Mouse (Mus musculus) adrenal gland, postnatal 25 days (tissue): ENCODE results near the gene Ntf5. TPM values are rescaled to one million over a fixed set of nuclear protein-coding genes. Genes with fewer than 3 reads are reported as not detected.
"Not testable (repeated sequence)": the region's sequence is repeated elsewhere in the genome, so short reads cannot be mapped to it uniquely, and the experiment has no call there.

Experiments used
- DNase-seq: peaks from one replicate; pipeline ENCODE4 v3.0.0; 2021; ENCODE audit warnings: mixed read lengths
- microRNA-seq, 2 experiments: library from miRNA; unstranded; fragments of <30 nt; microRNA quantifications; one replicate each; pipeline ENCODE4 v1.2.0; 2021
- total RNA-seq: library from RNA; stranded (reverse); gene quantifications from 2 replicates; pipeline ENCODE4 v1.2.3, GENCODE M21; 2021

Gene Ntf5
- total RNA-seq, 1 experiment from 2014 or later = not detected

- DNase-seq = no peak
Measured at GRCm38 (mm10) chr7:45462325-45462724, 48.8 kb downstream of the Ntf5 start.

DNA sequence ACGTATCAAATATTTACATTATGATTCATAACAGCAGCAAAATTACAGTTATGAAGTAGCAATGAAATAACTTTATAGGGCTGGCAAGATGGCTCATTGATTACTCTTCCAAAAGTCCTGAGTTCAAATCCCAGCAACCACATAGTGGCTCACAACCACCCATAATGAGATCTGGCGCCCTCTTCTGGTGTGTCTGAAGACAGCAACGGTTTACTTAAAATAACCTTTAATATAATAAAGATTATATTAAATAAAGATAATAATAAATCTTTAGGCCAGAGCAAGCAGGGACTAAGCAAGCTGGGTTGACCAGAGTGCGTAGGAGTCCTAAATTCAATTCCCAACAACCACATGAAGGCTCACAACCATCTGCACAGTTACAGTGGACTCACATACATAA is 49.4 kb downstream of the Ntf5 start:
- DNase-seq = not testable (repeated sequence)

- DNase-seq = no peak
Measured at GRCm38 (mm10) chr7:45463987-45464778, 50.7 kb downstream of the Ntf5 start.

GRCm38 (mm10) chr7:45465112-45465511 is 51.6 kb downstream of the Ntf5 start:
- DNase-seq = no peak

GRCm38 (mm10) chr7:45465549-45465948 is 52.1 kb downstream of the Ntf5 start:
- no peak for DNase-seq

DNA sequence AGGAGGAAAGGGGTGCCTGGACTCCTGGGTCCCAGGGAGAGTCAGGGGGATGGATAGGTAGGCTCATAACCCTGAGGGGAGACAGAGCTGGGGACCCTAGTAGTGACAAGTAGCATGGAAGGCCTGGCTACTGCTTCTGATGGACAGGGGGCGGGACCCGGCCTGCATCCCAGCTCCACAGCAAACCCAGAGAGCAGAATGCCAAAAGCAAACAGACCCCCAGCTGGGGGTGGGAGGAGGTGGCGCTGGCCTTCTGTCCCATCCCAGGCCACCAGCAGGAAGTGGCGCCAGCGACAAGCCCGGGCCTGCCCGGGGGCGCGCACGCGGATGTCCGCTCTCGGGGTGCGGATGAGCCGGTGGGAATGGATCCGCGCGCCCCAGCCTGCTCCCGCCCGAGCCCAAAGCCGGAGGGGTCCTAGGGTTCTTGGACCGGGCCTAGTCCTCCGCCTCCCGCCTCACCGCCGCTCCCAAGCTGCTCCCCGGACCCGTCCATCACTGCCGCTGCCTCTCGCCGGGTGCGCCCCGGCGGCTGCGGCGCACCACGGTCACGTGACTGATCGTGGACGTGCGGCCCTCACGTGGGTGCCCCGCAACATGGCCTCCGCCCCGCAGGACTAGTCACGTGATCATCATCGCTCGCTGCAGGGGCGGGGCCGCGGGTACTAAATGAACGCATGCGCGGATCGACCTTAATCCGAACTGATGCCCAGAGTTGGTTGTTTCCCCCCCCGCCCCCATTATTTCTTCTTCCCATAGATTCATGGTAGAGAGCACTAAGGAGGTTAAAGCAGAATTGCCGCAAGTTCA is 53.0 kb downstream of the Ntf5 start, which contains the start of gene Bax:
Bax (minus strand) TSS at position 616 of the 807 bp plus-strand sequence.
- peak; percentile 96 for DNase-seq

Small RNA genes within 50 kb of the gene (microRNA-seq; reads per million reads assigned to microRNA genes)
- gene Gm22133 = 2.1 to 6.2 reads per million in 2 experiments

Other genes with a start within 250 kb of the Ntf5 start
- 0.15 and 0.33 TPM in 2 replicates for gene Slc17a7, start 249.7 kb upstream of the Ntf5 start, total RNA-seq
- not detected in 2 replicates for gene Gfy, start 234.1 kb upstream of the Ntf5 start, total RNA-seq
- not detected in 2 replicates for gene Pth2, start 232.7 kb upstream of the Ntf5 start, total RNA-seq
- gene Ccdc155, start 208.8 kb upstream of the Ntf5 start, total RNA-seq = 0.12 TPM in 1 of 2 replicates, not detected in the other
- not detected in 2 replicates for gene Dkkl1, start 201.5 kb upstream of the Ntf5 start, total RNA-seq
- gene Tead2, start 197.9 kb upstream of the Ntf5 start, total RNA-seq = 15.0 and 15.3 TPM in 2 replicates
- 2.7 TPM in 2 replicates for gene Cd37, start 174.6 kb upstream of the Ntf5 start, total RNA-seq
- not detected in 2 replicates for gene Slc6a16, start 172.6 kb upstream of the Ntf5 start, total RNA-seq
- not detected in 2 replicates for gene Slc6a21, start 136.2 kb upstream of the Ntf5 start, total RNA-seq
- 9.3 and 14.2 TPM in 2 replicates for gene Trpm4, start 79.9 kb upstream of the Ntf5 start, total RNA-seq
- 0.18 TPM in 1 of 2 replicates, not detected in the other for gene Hrc, start 78.4 kb upstream of the Ntf5 start, total RNA-seq
- gene Ppfia3, start 46.7 kb upstream of the Ntf5 start, total RNA-seq = 1.9 and 2.9 TPM in 2 replicates
- gene Lin7b, start 43.1 kb upstream of the Ntf5 start, total RNA-seq = 8.7 TPM in 1 of 2 replicates, not detected in the other
- 361 and 425 TPM in 2 replicates for gene Snrnp70, start 18.0 kb upstream of the Ntf5 start, total RNA-seq
- not detected in 2 replicates for gene Kcna7, start 8.0 kb upstream of the Ntf5 start, total RNA-seq
- not detected in 2 replicates for gene Lhb, start 7.1 kb downstream of the Ntf5 start, total RNA-seq
- gene Gys1, start 21.1 kb downstream of the Ntf5 start, total RNA-seq = 39.4 and 44.2 TPM in 2 replicates
- 50.7 and 51.6 TPM in 2 replicates for gene Ruvbl2, start 24.4 kb downstream of the Ntf5 start, total RNA-seq
- 786 and 951 TPM in 2 replicates for gene Ftl1, start 46.2 kb downstream of the Ntf5 start, total RNA-seq
- gene Bax, start 53.2 kb downstream of the Ntf5 start, total RNA-seq = 61.4 and 68.8 TPM in 2 replicates
- 0.46 and 0.67 TPM in 2 replicates for gene Tulp2, start 68.2 kb downstream of the Ntf5 start, total RNA-seq
- 21.0 and 40.1 TPM in 2 replicates for gene Gm45808, start 73.1 kb downstream of the Ntf5 start, total RNA-seq
- 62.3 and 75.5 TPM in 2 replicates for gene Dhdh, start 75.1 kb downstream of the Ntf5 start, total RNA-seq
- gene Nucb1, start 96.7 kb downstream of the Ntf5 start, total RNA-seq = 220 and 264 TPM in 2 replicates
- 28.0 and 29.6 TPM in 2 replicates for gene Ppp1r15a, start 112.6 kb downstream of the Ntf5 start, total RNA-seq
- 3.2 and 3.3 TPM in 2 replicates for gene Plekha4, start 112.6 kb downstream of the Ntf5 start, total RNA-seq
- gene Hsd17b14, start 141.2 kb downstream of the Ntf5 start, total RNA-seq = 0.95 and 1.0 TPM in 2 replicates
- gene Bcat2, start 156.5 kb downstream of the Ntf5 start, total RNA-seq = 218 and 244 TPM in 2 replicates
- not detected in 2 replicates for gene Fgf21, start 201.8 kb downstream of the Ntf5 start, total RNA-seq
- gene Fut1, start 203.6 kb downstream of the Ntf5 start, total RNA-seq = not detected in 2 replicates
- gene Izumo1, start 208.1 kb downstream of the Ntf5 start, total RNA-seq = 0.36 TPM in 1 of 2 replicates, not detected in the other
- 21.3 and 23.3 TPM in 2 replicates for gene Rasip1, start 213.8 kb downstream of the Ntf5 start, total RNA-seq
- 3.5 and 4.3 TPM in 2 replicates for gene Mamstr, start 226.3 kb downstream of the Ntf5 start, total RNA-seq